Mouse (Mus musculus) lung, postnatal 0 days (tissue): ENCODE measurements around the gene Rnase13. TPM values are rescaled to one million over a fixed set of nuclear protein-coding genes. Genes with fewer than 3 reads are reported as not detected.

Source experiments
- ATAC-seq: fragments of 200-750 bp; cut with Nextera tagmentation; 2 replicates; pipeline ENCODE4 v1.8.0; 2017; ENCODE audit warnings: moderate library complexity
- DNase-seq: peaks from one replicate; pipeline ENCODE4 v3.0.0-alpha.2; 2016; ENCODE audit warnings: low spot score
- H3K27ac ChIP-seq: fragments of 300-500 bp; sonication (generic); 2 replicates; pipeline ENCODE4 v1.5.1; 2014; ENCODE audit warnings: antibody characterized with exemption, mild to moderate bottlenecking, low read length, mixed read lengths
- H3K27me3 ChIP-seq: fragments of 300-500 bp; sonication (generic); replicated peaks from 2 replicates; pipeline ENCODE4 v1.6.1; 2014; ENCODE audit warnings: low read length, mixed read lengths; ENCODE audit not compliant: insufficient read depth
- H3K36me3 ChIP-seq: fragments of 300-500 bp; sonication (generic); 2 replicates; pipeline ENCODE4 v1.6.1; 2014; ENCODE audit warnings: low read length, mixed read lengths; ENCODE audit not compliant: insufficient read depth
- H3K4me1 ChIP-seq: fragments of 300-500 bp; sonication (generic); 2 replicates; pipeline ENCODE4 v1.6.1; 2014; ENCODE audit warnings: antibody characterized with exemption, low read depth, low read length, mixed read lengths; ENCODE audit not compliant: insufficient read depth
- H3K4me2 ChIP-seq: fragments of 300-500 bp; sonication (generic); replicated peaks from 2 replicates; pipeline ENCODE4 v1.6.1; 2014; ENCODE audit warnings: low read depth, mild to moderate bottlenecking, low read length, moderate library complexity, mixed read lengths
- H3K4me3 ChIP-seq: fragments of 300-500 bp; sonication (generic); 2 replicates; pipeline ENCODE4 v1.5.1; 2014; ENCODE audit warnings: low read depth, low read length
- H3K9ac ChIP-seq: fragments of 300-500 bp; sonication (generic); replicated peaks from 2 replicates; pipeline ENCODE4 v1.6.1; 2014; ENCODE audit warnings: low read depth, mild to moderate bottlenecking
- H3K9me3 ChIP-seq: fragments of 300-500 bp; sonication (generic); 2 replicates; pipeline ENCODE4 v1.6.1; 2016; ENCODE audit warnings: low read length, mixed read lengths
- CTCF ChIP-seq: IDR thresholded peaks from 2 replicates; pipeline ENCODE4 v1.5.1; 2016; ENCODE audit warnings: antibody characterized with exemption, mild to moderate bottlenecking
- EP300 ChIP-seq: IDR thresholded peaks from 2 replicates; pipeline ENCODE4 v1.6.1; 2016; ENCODE audit warnings: antibody characterized with exemption, mild to moderate bottlenecking, control low read depth
- WGBS: fragments of 180-500 bp; shearing (Covaris S2); extraction: QIAGEN DNeasy Blood & Tissue Kit; methylation state at CpG from one replicate; pipeline ENCODE4 v1.1.7; 2014; 5-methylcytosine and 5-hydroxymethylcytosine counted together
- polyA plus RNA-seq: library from polyadenylated mRNA; unstranded; fragments of >200 nt; fragmentation: Nextera tagmentation; extraction: Ambion mirVana; gene quantifications from 2 replicates; pipeline ENCODE4 v1.2.1, GENCODE M21; 2015

The Rnase13 gene
- polyA plus RNA-seq, 1 experiment from 2014 or later, result not detected

GRCm38 (mm10) chr14:51923492-51923891 is 919 bp upstream of the Rnase13 start:
- Histone ChIP-seq H3K36me3 (no peaks in the 10 kb centered on the region), H3K4me3 (no peak overlapping the region), H3K27me3 (no peaks in the 10 kb centered on the region), H3K9ac (no peak overlapping the region), H3K4me1 (peaks cover 6% of the 10 kb centered on the region; the same call in 1 of the 2 replicates), H3K27ac (no peak overlapping the region), H3K9me3 (no peaks in the 10 kb centered on the region), H3K4me2 (no peak overlapping the region)
- no peak for DNase-seq
- ATAC-seq, result no peak
- 72% methylated on average over 4 of the region's 4 CpGs for WGBS
- TF ChIP-seq CTCF (no peak), EP300 (no peak)

GRCm38 (mm10) chr14:51922910-51923309 is 337 bp upstream of the Rnase13 start:
- Histone ChIP-seq H3K36me3 (no peaks in the 10 kb centered on the region), H3K9ac (no peak overlapping the region), H3K4me2 (no peak overlapping the region), H3K27ac (no peak overlapping the region), H3K4me1 (peaks cover 6% of the 10 kb centered on the region; the same call in 1 of the 2 replicates), H3K9me3 (no peaks in the 10 kb centered on the region), H3K4me3 (no peak overlapping the region), H3K27me3 (no peaks in the 10 kb centered on the region)
- DNase-seq (no peak), ATAC-seq (no peak)
- 93% methylated on average over 2 of the region's 2 CpGs for WGBS
- no peak for TF ChIP-seq EP300

- Histone ChIP-seq H3K4me2 (no peak overlapping the region), H3K4me1 (peaks cover 6% of the 10 kb centered on the region; the same call in 1 of the 2 replicates), H3K9ac (no peak overlapping the region), H3K4me3 (no peak overlapping the region), H3K27me3 (no peaks in the 10 kb centered on the region), H3K27ac (peak overlapping the region; percentile 52), H3K36me3 (no peaks in the 10 kb centered on the region), H3K9me3 (no peaks in the 10 kb centered on the region)
- 48% methylated on average over 16 of the region's 16 CpGs for WGBS
- peak; percentile 70 for DNase-seq
- ATAC-seq, result peak; percentile 88
- TF ChIP-seq EP300 (no peak), CTCF (no peak)
These were observed 608 bp downstream of the Rnase13 start for GRCm38 (mm10) chr14:51921759-51922570.

GRCm38 (mm10) chr14:51918966-51919365 is 3.6 kb downstream of the Rnase13 start:
- peaks cover 14% of the 10 kb centered on the region; the same call in 1 of the 2 replicates for H3K4me1 ChIP-seq

GRCm38 (mm10) chr14:51918125-51918524 is 4.4 kb downstream of the Rnase13 start, which contains the start of gene Tppp2:
TSS of gene Tppp2 (plus strand) at chr14:51918425.
- H3K4me1 ChIP-seq, result peaks cover 14% of the 10 kb centered on the region; the same call in 1 of the 2 replicates
- no peaks in the 10 kb centered on the region for H3K36me3 ChIP-seq
- no peaks in the 10 kb centered on the region for H3K27me3 ChIP-seq
- no peak within 1 kb of the TSS for H3K9ac ChIP-seq
- H3K27ac ChIP-seq, result no peak within 1 kb of the TSS
- no peaks in the 10 kb centered on the region for H3K9me3 ChIP-seq
- TF ChIP-seq CTCF (no peak), EP300 (no peak)
- whole genome bisulfite sequencing, result 86% methylated on average over 4 of the region's 4 CpGs
- DNase-seq (no peak), ATAC-seq (no peak)
- no peak within 1 kb of the TSS for H3K4me2 ChIP-seq
- no peak within 1 kb of the TSS for H3K4me3 ChIP-seq

More at GRCm38 (mm10) chr14:51918966-51919365, 3.6 kb downstream of the Rnase13 start:
- H3K27ac ChIP-seq, result no peak overlapping the region
- TF ChIP-seq EP300, result no peak
- no peak for TF ChIP-seq CTCF
- DNase-seq (no peak), ATAC-seq (no peak)
- WGBS, result 79% methylated on average over 4 of the region's 4 CpGs
- no peak overlapping the region for H3K4me2 ChIP-seq
- H3K9ac ChIP-seq, result no peak overlapping the region
- no peaks in the 10 kb centered on the region for H3K36me3 ChIP-seq
- no peaks in the 10 kb centered on the region for H3K9me3 ChIP-seq
- H3K4me3 ChIP-seq, result no peak overlapping the region
- no peaks in the 10 kb centered on the region for H3K27me3 ChIP-seq

GRCm38 (mm10) chr14:51916539-51916938 is 6.0 kb downstream of the Rnase13 start:
- no peaks in the 10 kb centered on the region for H3K9me3 ChIP-seq
- H3K4me1 ChIP-seq, result peaks cover 8% of the 10 kb centered on the region; the same call in 1 of the 2 replicates
- H3K4me2 ChIP-seq, result no peak overlapping the region
- TF ChIP-seq EP300 (no peak), CTCF (no peak)
- no peaks in the 10 kb centered on the region for H3K36me3 ChIP-seq
- ATAC-seq (no peak), DNase-seq (no peak)
- WGBS, result 72% methylated on average over 4 of the region's 4 CpGs
- no peak overlapping the region for H3K9ac ChIP-seq
- H3K27ac ChIP-seq, result no peak overlapping the region
- no peak overlapping the region for H3K4me3 ChIP-seq
- no peaks in the 10 kb centered on the region for H3K27me3 ChIP-seq
